Mouse (Mus musculus) limb, embryonic 11.5 days (tissue): ENCODE data around the gene Mylk. TPM values are rescaled to one million over a fixed set of nuclear protein-coding genes. Genes with fewer than 3 reads are reported as not detected.

ENCODE experiments used
- ATAC-seq: fragments of 200-750 bp; cut with Nextera tagmentation; 2 replicates; pipeline ENCODE4 v1.8.0; 2017; ENCODE audit warnings: low read depth; ENCODE audit not compliant: insufficient number of reproducible peaks, low FRiP score, low TSS enrichment
- DNase-seq: peaks from one replicate; pipeline ENCODE4 v3.0.0-alpha.2; 2015; ENCODE audit warnings: low spot score
- H3K27ac ChIP-seq: fragments of 300-500 bp; sonication (generic); replicated peaks from 2 replicates; pipeline ENCODE4 v1.5.1; 2014; ENCODE audit warnings: low read depth, mild to moderate bottlenecking, low read length
- H3K27me3 ChIP-seq: fragments of 300-500 bp; sonication (generic); 2 replicates; pipeline ENCODE4 v1.6.1; 2014; ENCODE audit warnings: mild to moderate bottlenecking, low read length, mixed read lengths; ENCODE audit not compliant: control insufficient read depth, insufficient read depth
- H3K36me3 ChIP-seq: fragments of 300-500 bp; sonication (generic); 2 replicates; pipeline ENCODE4 v1.6.1; 2014; ENCODE audit warnings: mild to moderate bottlenecking, low read length, moderate library complexity, mixed read lengths; ENCODE audit not compliant: control insufficient read depth, insufficient read depth
- H3K4me1 ChIP-seq: fragments of 300-500 bp; sonication (generic); 2 replicates; pipeline ENCODE4 v1.6.1; 2014; ENCODE audit warnings: low read length, mixed read lengths; ENCODE audit not compliant: control insufficient read depth, insufficient read depth
- H3K4me2 ChIP-seq: fragments of 300-500 bp; sonication (generic); 2 replicates; pipeline ENCODE4 v1.6.1; 2014; ENCODE audit warnings: low read depth, mild to moderate bottlenecking, moderate library complexity; ENCODE audit not compliant: severe bottlenecking
- H3K4me3 ChIP-seq: fragments of 300-500 bp; sonication (generic); 2 replicates; pipeline ENCODE4 v1.5.1; 2014; ENCODE audit warnings: low read depth, low read length
- H3K9ac ChIP-seq: fragments of 300-500 bp; sonication (generic); 2 replicates; pipeline ENCODE4 v1.6.1; 2014; ENCODE audit warnings: mild to moderate bottlenecking, low read length
- H3K9me3 ChIP-seq: fragments of 300-500 bp; sonication (generic); 2 replicates; pipeline ENCODE4 v1.6.1; 2016; ENCODE audit warnings: low read length; ENCODE audit not compliant: control insufficient read depth
- WGBS: fragments of 180-500 bp; shearing (Covaris S2); extraction: QIAGEN DNeasy Blood & Tissue Kit; methylation state at CpG from one replicate; pipeline ENCODE4 v1.1.7; 2014; 5-methylcytosine and 5-hydroxymethylcytosine counted together
- polyA plus RNA-seq: library from polyadenylated mRNA; unstranded; fragments of >200 nt; fragmentation: Nextera tagmentation; extraction: Ambion mirVana; gene quantifications from 2 replicates; pipeline ENCODE4 v1.2.1, GENCODE M21; 2014

The Mylk gene
- polyA plus RNA-seq, 1 experiment from 2014 or later, result 5.4 TPM

DNA sequence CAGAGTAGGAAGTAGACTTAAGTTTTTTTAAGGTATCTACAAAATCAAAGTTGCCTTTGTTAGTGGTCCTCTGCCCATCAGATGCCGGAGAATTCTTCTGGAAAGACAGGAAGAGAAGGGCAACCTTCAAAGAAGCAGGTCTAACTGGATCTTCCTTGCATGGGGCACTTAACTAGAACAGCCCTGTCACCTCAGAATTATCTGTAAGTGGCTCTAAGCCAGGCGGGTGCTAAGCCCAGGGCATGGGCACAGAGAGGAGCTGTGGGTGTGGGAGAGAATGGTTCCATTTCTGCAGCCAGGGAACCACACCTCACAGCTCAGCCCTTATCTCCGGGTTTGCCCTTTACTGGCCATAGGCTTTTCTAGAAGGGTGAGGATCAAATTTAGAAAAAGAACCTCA is 246.4 kb downstream of the Mylk start:
- no peaks in the 10 kb centered on the region for H3K36me3 ChIP-seq
- no peaks in the 10 kb centered on the region for H3K27me3 ChIP-seq
- WGBS, result 77% methylated on average over 3 of the region's 3 CpGs
- DNase-seq (no peak), ATAC-seq (no peak)
- no peak overlapping the region for H3K9ac ChIP-seq
- no peak overlapping the region for H3K4me2 ChIP-seq
- no peak overlapping the region for H3K4me3 ChIP-seq
- H3K4me1 ChIP-seq, result no peaks in the 10 kb centered on the region
- H3K27ac ChIP-seq, result no peak overlapping the region
- H3K9me3 ChIP-seq, result no peaks in the 10 kb centered on the region

DNA sequence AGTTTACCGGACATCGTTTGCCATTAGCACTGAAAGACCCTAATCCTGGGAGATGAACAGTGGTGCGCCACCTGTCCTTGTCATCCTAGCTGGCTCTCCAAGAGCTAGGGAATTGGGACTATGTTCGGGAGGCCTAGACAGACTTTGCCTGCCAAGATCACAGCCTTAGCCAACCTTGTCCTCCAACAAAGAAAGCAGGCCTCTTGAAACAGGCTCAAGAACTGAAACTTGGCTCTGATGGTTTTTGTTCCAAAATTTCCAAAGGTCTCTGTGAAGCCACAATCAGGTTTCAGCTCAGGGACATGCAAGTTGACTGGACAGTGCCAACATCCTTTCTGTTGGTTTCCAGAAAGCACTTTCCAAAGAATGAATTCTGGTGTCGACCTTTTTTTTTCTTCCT is 247.8 kb downstream of the Mylk start:
- H3K9ac ChIP-seq, result no peak overlapping the region
- no peaks in the 10 kb centered on the region for H3K36me3 ChIP-seq
- WGBS, result 88% methylated on average over 5 of the region's 5 CpGs

DNA sequence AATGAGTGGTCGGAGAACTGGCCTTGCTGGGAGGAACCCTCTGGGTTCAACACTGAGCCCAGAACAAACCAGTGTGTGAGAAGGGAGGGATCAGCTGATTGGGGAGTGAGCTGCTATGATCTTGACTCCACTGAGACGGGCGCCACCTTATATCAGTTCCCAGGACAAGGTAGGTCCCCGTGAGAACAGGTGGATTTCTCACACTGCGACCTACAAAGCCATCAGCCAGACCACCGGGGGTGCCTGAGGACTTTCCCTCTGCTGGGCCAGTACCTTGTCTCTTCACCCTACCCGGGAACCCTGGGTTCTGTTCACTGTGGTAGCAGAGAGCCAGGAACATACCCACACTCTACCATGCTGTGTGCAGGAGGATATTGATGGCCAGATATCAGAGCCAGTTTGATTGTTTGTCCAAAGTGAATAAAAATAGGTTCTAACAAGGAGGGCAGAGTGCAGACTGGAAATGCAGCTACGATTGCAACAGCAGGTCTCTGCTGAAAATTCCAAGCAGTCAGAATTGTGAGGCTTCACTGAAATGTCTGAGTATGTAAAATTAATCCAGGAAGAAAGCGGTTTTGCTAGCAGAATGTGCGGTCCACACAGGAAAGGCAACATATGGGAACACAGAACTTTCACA is 248.8 kb downstream of the Mylk start:
- WGBS, result 87% methylated on average over 10 of the region's 10 CpGs
- Histone ChIP-seq H3K9ac (no peak overlapping the region), H3K27me3 (0 out of 2 replicates have a peak, but pooled peaks cover 2% of the 10 kb centered on the region), H3K36me3 (no peaks in the 10 kb centered on the region), H3K4me2 (no peak overlapping the region), H3K4me3 (no peak overlapping the region), H3K9me3 (no peaks in the 10 kb centered on the region), H3K27ac (no peak overlapping the region), H3K4me1 (no peaks in the 10 kb centered on the region)
- DNase-seq (no peak), ATAC-seq (no peak)

More for the DNA sequence above, 247.8 kb downstream of the Mylk start:
- H3K9me3 ChIP-seq, result no peaks in the 10 kb centered on the region
- H3K4me2 ChIP-seq, result no peak overlapping the region
- no peak for ATAC-seq
- DNase-seq, result no peak
- H3K27ac ChIP-seq, result no peak overlapping the region
- H3K4me3 ChIP-seq, result no peak overlapping the region
- no peaks in the 10 kb centered on the region for H3K4me1 ChIP-seq
- H3K27me3 ChIP-seq, result no peaks in the 10 kb centered on the region

DNA sequence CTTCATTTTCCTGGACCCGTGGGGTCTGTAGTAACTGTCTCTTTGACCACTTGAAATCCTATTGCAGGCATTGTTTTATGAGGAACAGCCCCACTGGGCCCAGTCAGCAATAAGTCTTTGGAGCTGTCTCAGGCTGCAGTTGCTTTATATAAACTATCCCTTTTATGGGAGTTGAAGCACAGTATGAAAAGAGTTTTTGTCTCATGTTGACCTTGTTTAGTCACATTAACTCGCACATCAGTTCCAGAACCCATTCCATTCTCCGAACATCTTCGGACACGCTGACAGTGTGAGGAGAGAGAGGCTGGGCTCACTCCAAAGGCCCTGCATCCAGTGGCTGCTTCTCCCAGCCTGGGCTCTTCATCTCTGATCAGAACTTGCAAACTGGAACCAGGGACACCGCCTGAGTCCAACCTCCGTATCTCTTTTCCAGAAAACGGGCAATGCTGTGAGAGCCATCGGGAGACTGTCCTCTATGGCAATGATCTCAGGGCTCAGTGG is 249.7 kb downstream of the Mylk start:
- H3K9me3 ChIP-seq, result no peaks in the 10 kb centered on the region
- ATAC-seq (no peak), DNase-seq (no peak)
- H3K4me2 ChIP-seq, result no peak overlapping the region
- 0 out of 2 replicates have a peak, but pooled peaks cover 2% of the 10 kb centered on the region for H3K27me3 ChIP-seq
- H3K4me1 ChIP-seq, result no peaks in the 10 kb centered on the region
- no peak overlapping the region for H3K27ac ChIP-seq
- WGBS, result 89% methylated on average over 9 of the region's 9 CpGs
- no peak overlapping the region for H3K4me3 ChIP-seq
- no peaks in the 10 kb centered on the region for H3K36me3 ChIP-seq
- H3K9ac ChIP-seq, result no peak overlapping the region

DNA sequence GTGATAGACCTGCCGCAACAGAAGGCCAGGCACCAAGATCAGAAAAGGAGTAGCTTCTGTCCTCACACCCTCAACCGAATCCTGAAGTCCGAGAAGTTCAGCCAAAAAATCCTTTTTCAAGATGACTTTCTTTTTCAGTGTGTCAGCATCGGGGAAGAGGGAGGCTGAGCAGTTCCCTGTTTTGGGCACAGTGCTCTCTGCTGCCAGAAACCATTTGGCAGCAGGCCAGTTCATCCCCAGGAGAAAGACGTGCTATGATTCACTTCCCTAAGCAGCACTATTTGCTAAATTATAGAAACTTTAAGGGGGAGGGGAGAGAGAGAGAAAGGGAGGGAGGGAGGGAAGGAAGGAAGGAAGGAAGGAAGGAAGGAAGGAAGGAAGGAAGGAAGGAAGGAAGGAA is 251.1 kb downstream of the Mylk start:
- DNase-seq (no peak), ATAC-seq (no peak)
- no peak overlapping the region for H3K4me3 ChIP-seq
- no peak overlapping the region for H3K4me2 ChIP-seq
- 0 out of 2 replicates have a peak, but pooled peaks cover 5% of the 10 kb centered on the region for H3K27me3 ChIP-seq
- H3K9me3 ChIP-seq, result no peaks in the 10 kb centered on the region
- WGBS, result 72% methylated on average over 5 of the region's 5 CpGs
- no peaks in the 10 kb centered on the region; the same call in 1 of the 2 replicates for H3K4me1 ChIP-seq
- no peak overlapping the region for H3K9ac ChIP-seq
- H3K27ac ChIP-seq, result no peak overlapping the region
- no peaks in the 10 kb centered on the region for H3K36me3 ChIP-seq

DNA sequence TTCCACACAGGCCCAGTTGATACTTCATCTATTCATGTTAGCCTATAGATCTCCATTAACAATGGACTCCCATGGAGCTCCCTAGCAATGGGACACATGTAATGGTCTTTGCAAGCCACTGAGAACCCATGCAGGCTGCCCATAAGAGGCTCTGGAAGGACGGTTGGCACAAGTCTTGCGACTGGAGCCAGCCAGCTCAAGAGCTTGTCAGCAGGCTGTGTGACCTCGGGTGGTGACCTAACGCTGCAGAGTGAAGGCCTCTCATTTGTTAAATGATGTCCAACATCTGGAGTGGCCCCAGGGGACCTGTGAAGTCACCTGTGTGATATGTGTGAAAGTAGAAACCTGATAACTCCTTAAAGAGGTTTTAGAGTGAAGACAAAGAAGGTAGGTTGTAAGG is 252.0 kb downstream of the Mylk start:
- H3K4me3 ChIP-seq, result no peak overlapping the region
- H3K27ac ChIP-seq, result no peak overlapping the region
- H3K9me3 ChIP-seq, result no peaks in the 10 kb centered on the region
- no peak overlapping the region for H3K4me2 ChIP-seq
- 0 out of 2 replicates have a peak, but pooled peaks cover 5% of the 10 kb centered on the region for H3K27me3 ChIP-seq
- H3K36me3 ChIP-seq, result no peaks in the 10 kb centered on the region
- no peaks in the 10 kb centered on the region; the same call in 1 of the 2 replicates for H3K4me1 ChIP-seq
- ATAC-seq, result no peak
- 53% methylated on average over 4 of the region's 4 CpGs for WGBS
- no peak for DNase-seq
- no peak overlapping the region for H3K9ac ChIP-seq

DNA sequence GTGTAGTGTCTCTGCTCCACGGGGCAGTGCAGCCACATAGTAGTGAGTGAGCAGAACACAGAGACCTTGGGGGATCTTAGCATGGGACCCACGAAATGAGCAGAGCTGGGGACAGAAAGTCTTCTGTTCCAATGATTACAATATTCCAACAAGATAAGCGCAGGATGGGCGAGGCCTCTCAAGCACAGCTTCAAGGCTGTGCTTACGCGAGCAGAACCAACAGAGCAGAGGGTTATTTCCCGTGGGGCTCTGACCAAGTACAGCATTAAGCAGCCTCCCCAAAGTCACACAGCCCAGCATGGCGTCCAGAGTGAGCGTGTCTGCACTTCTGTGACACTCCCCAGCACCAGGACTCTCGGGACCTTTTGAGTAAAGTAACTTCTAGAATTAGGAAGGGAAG is 252.6 kb downstream of the Mylk start:
- Histone ChIP-seq H3K9ac (no peak overlapping the region), H3K27ac (no peak overlapping the region), H3K9me3 (no peaks in the 10 kb centered on the region), H3K27me3 (0 out of 2 replicates have a peak, but pooled peaks cover 5% of the 10 kb centered on the region), H3K4me3 (no peak overlapping the region), H3K36me3 (no peaks in the 10 kb centered on the region), H3K4me2 (no peak overlapping the region), H3K4me1 (no peaks in the 10 kb centered on the region; the same call in 1 of the 2 replicates)
- WGBS, result 79% methylated on average over 10 of the region's 10 CpGs
- ATAC-seq, result no peak
- no peak for DNase-seq

DNA sequence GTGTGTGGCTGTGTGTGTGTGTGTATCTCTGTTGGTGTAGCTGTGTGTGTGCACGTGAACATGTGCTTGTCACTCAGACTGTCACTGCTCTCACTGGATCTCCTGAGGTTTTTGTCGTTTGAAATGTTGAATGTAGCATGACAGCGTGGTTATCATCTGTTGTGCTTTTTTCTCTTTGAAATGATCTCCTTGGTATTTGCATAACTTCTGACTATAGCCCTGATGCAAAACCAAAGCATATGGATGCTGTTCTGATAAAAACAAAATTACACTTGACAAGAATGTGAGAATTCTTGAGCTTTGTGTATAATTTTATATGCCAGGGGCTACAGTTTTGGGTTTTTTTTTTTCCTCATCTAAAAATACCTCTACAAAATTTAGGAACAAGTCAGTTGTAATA is 254.0 kb downstream of the Mylk start:
- H3K9me3 ChIP-seq, result no peaks in the 10 kb centered on the region
- WGBS, result 89% methylated on average over 3 of the region's 3 CpGs
- no peak overlapping the region for H3K4me3 ChIP-seq
- H3K36me3 ChIP-seq, result no peaks in the 10 kb centered on the region
- H3K9ac ChIP-seq, result no peak overlapping the region
- ATAC-seq, result no peak
- H3K27me3 ChIP-seq, result 0 out of 2 replicates have a peak, but pooled peaks cover 5% of the 10 kb centered on the region
- no peaks in the 10 kb centered on the region; the same call in 1 of the 2 replicates for H3K4me1 ChIP-seq
- H3K27ac ChIP-seq, result no peak overlapping the region
- no peak overlapping the region for H3K4me2 ChIP-seq
- no peak for DNase-seq
